Mouse (Mus musculus) kidney, embryonic 16.5 days (tissue): ENCODE results near the gene Fam214a. TPM values are rescaled to one million over a fixed set of nuclear protein-coding genes. Genes with fewer than 3 reads are reported as not detected.
A peak's percentile ranks its signal among the peaks of the same experiment; 100 is the strongest.

Experiments
- ATAC-seq: fragments of 200-750 bp; cut with Nextera tagmentation; 2 replicates; pipeline ENCODE4 v1.8.0; 2017; ENCODE audit warnings: moderate TSS enrichment; ENCODE audit not compliant: low FRiP score, low TSS enrichment
- H3K27ac ChIP-seq: fragments of 300-500 bp; sonication (generic); 2 replicates; pipeline ENCODE4 v1.5.1; 2014; ENCODE audit warnings: low read length
- H3K27me3 ChIP-seq: fragments of 300-500 bp; sonication (generic); 2 replicates; pipeline ENCODE4 v1.6.1; 2014; ENCODE audit warnings: low read length, control low read depth, mixed read lengths; ENCODE audit not compliant: insufficient read depth
- H3K36me3 ChIP-seq: fragments of 300-500 bp; sonication (generic); 2 replicates; pipeline ENCODE4 v1.6.1; 2014; ENCODE audit warnings: low read length, control low read depth, mixed read lengths; ENCODE audit not compliant: insufficient read depth
- H3K4me1 ChIP-seq: fragments of 300-500 bp; sonication (generic); 2 replicates; pipeline ENCODE4 v1.6.1; 2014; ENCODE audit warnings: low read length, control low read depth, mixed read lengths; ENCODE audit not compliant: insufficient read depth
- H3K4me2 ChIP-seq: fragments of 300-500 bp; sonication (generic); replicated peaks from 2 replicates; pipeline ENCODE4 v1.6.1; 2014; ENCODE audit warnings: low read depth, low read length
- H3K4me3 ChIP-seq: fragments of 300-500 bp; sonication (generic); 2 replicates; pipeline ENCODE4 v1.5.1; 2014; ENCODE audit warnings: mild to moderate bottlenecking, low read length
- H3K9ac ChIP-seq: fragments of 300-500 bp; sonication (generic); replicated peaks from 2 replicates; pipeline ENCODE4 v1.6.1; 2014; ENCODE audit warnings: low read length
- H3K9me3 ChIP-seq: fragments of 300-500 bp; sonication (generic); 2 replicates; pipeline ENCODE4 v1.6.1; 2016; ENCODE audit warnings: low read length, control low read depth
- WGBS: fragments of 180-500 bp; shearing (Covaris S2); extraction: QIAGEN DNeasy Blood & Tissue Kit; methylation state at CpG from one replicate; pipeline ENCODE4 v1.1.7; 2014; 5-methylcytosine and 5-hydroxymethylcytosine counted together
- polyA plus RNA-seq: library from polyadenylated mRNA; unstranded; fragments of >200 nt; fragmentation: Nextera tagmentation; extraction: Ambion mirVana; gene quantifications from 2 replicates; pipeline ENCODE4 v1.2.1, GENCODE M21; 2015

Gene Fam214a
- polyA plus RNA-seq: 13.1 and 13.6 TPM in 2 replicates

DNA sequence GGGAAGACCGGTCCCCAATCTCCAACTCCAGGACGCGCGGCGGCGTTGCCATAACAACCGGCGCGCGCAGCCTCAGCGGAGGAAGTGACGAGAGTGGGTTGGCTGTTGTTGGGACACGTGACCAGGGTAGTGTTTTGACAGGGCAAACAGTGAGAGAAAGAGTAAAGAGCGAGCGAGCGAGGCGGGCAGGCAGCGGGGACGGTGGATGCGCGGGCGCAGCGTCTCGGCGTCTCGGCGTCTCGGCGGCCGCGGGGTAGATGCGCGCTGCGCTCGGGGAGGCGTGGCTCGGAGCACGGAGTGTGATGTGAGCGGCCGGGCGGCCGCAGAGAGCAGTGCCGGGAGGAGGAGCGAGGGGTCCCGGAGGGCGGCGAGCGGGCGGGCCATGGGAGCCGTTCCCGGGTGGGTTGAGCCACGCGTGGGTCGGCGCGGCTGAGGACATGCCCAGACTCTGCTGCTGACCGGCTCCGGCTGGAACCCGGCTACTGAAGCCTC lies at the start of gene Fam214a:
Gene Fam214a, plus strand, starts transcription at position 129 of the 492 bp plus-strand sequence.
- Histone ChIP-seq H3K27me3 (no peaks in the 10 kb centered on the region), H3K9ac (peak within 1 kb of the TSS; percentile 85), H3K4me1 (peaks cover 16% of the 10 kb centered on the region), H3K27ac (peak within 1 kb of the TSS; percentile 95), H3K4me2 (peak within 1 kb of the TSS; percentile 84), H3K9me3 (no peaks in the 10 kb centered on the region), H3K4me3 (peak within 1 kb of the TSS; percentile 94), H3K36me3 (peaks cover 3% of the 10 kb centered on the region; the same call in 1 of the 2 replicates)
- WGBS: under 1% methylated on average over 46 of the region's 59 CpGs
- ATAC-seq: peak; percentile 98

DNA sequence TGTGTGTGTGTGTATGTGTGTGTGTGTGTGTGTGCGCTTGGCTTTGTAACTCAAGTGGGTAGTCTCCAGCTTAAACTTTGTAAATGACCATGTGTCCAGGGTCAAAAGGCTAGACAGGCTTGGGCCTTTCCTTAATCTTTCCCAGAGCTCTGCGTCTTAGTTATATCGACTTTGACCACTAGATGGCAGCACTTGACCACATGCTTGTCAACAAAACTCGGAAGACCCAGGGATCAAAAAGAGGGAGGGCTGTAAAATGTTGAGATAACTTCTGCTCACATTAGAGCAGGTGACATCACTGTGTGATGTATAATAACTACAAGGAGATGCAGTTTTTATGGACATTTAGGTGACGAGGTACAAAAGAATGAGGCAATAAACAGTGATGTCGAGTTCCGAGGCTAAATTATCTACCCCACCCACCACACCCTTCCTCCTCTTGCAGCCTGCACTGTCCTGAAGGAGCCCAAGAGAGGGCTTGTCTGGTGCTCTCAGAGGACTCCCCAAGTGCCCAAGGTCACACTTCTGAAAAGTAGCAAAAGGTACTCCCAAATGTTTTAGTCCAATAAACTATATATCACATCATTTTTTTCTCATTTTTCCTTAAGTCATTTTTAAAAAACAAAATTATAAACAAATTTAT lies 47.7 kb upstream of the Fam214a start:
- Histone ChIP-seq H3K4me2 (no peak overlapping the region), H3K27me3 (no peaks in the 10 kb centered on the region), H3K36me3 (no peaks in the 10 kb centered on the region), H3K4me1 (no peaks in the 10 kb centered on the region), H3K4me3 (no peak overlapping the region), H3K9me3 (no peaks in the 10 kb centered on the region), H3K9ac (no peak overlapping the region), H3K27ac (no peak overlapping the region)
- ATAC-seq: peak; percentile 46; the same call in 1 of the 2 replicates
- 4% methylated on average over 7 of the region's 7 CpGs for WGBS

DNA sequence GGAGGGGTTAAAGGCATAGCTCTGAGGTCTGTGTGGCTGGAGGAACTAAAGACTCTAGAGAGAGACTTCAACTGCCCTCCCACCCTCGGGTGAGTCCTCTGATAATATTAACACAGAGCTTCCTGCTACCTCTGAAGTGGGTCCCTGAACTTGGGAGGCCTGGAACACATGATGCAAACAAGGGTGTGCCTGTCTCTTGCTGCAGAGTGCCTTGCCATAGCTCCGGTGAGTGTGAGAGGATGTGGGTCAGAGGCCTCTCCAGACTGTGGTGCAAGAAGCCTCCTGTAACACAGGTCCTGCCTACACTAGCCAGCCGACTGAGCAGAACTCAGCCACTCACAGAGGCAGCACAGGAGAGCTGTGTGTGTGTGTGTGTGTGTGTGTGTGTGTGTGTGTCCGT lies 45.7 kb upstream of the Fam214a start:
- no peak overlapping the region for H3K4me2 ChIP-seq
- WGBS: 34% methylated on average over 4 of the region's 4 CpGs
- H3K4me3 ChIP-seq: no peak overlapping the region
- H3K36me3 ChIP-seq: no peaks in the 10 kb centered on the region
- ATAC-seq: no peak
- peaks cover 6% of the 10 kb centered on the region for H3K4me1 ChIP-seq
- H3K27me3 ChIP-seq: no peaks in the 10 kb centered on the region
- no peak overlapping the region for H3K9ac ChIP-seq
- H3K27ac ChIP-seq: no peak overlapping the region
- no peaks in the 10 kb centered on the region for H3K9me3 ChIP-seq

DNA sequence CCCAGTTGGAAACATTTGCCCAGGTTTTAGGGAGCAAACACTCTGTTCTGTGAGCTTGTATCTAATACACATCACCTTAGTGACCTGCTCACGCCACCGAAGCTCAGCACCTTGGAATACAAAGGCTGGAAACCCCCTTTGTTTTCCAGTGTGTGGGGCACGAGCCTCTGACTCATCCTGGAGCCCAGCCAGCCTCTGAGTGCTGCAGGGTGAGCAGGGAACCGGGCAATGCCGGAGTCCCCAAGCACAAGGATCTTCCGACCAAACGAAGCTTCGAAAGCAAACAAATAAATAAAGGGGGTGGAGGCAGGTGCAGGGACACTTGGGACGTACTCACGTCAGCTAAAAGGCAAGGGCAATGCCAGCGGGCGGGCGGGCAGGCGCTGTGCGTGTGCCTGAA lies 43.4 kb upstream of the Fam214a start:
- no peak overlapping the region for H3K4me2 ChIP-seq
- H3K36me3 ChIP-seq: no peaks in the 10 kb centered on the region
- ATAC-seq: no peak
- H3K9me3 ChIP-seq: no peaks in the 10 kb centered on the region
- H3K27ac ChIP-seq: no peak overlapping the region
- no peaks in the 10 kb centered on the region for H3K27me3 ChIP-seq
- H3K4me3 ChIP-seq: no peak overlapping the region
- H3K4me1 ChIP-seq: peaks cover 17% of the 10 kb centered on the region
- no peak overlapping the region for H3K9ac ChIP-seq
- WGBS: 75% methylated on average over 15 of the region's 15 CpGs

DNA sequence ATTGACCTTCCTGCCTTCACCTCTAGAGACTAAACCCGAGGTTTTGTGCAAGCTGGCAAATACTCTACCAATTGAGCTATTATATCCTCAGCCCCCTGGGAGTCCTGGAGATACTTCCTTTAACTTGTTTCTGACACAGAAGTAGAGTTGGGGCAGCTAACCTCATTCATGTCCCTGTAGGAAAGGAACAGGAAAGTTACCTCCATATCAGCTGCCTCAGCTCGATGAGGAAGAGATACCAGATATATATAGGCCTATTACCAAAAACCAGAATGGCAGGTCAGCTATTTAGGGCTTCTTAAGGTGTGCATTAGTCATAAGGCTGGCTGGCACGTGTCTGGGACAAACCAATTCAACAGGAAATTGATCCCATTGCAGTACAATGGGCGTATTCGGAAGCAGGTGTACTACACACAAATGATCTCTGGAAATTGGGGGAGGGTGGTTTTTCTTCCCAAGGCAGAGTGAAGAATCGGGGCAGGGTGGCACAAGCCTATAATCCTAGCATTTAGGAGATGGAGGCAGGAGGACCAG lies 42.4 kb upstream of the Fam214a start:
- Histone ChIP-seq H3K4me1 (peaks cover 17% of the 10 kb centered on the region), H3K36me3 (no peaks in the 10 kb centered on the region), H3K9me3 (no peaks in the 10 kb centered on the region), H3K27me3 (no peaks in the 10 kb centered on the region), H3K27ac (no peak overlapping the region), H3K9ac (no peak overlapping the region), H3K4me2 (no peak overlapping the region), H3K4me3 (no peak overlapping the region)
- ATAC-seq: no peak
- 86% methylated on average over 6 of the region's 6 CpGs for WGBS

DNA sequence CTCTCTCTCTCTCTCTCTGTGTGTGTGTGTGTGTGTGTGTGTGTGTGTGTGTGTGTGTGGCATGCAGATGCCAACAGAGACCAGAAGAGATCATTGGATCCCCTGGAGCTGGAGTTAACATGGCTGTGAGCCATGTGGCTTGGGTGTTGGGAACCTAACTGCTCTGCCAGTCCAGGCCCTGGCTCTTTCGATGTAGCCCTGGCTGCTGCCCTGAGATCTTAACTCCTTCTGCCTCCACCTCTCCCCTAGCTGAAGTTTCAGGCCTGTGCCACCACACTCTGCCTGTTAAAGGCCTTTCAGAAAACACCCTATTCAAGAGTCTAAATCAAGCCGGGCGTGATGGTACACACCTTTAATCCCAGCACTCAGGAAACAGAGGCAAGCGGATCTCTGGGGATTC lies 41.3 kb upstream of the Fam214a start:
- Histone ChIP-seq H3K9me3 (no peaks in the 10 kb centered on the region), H3K9ac (no peak overlapping the region), H3K4me3 (no peak overlapping the region), H3K27me3 (no peaks in the 10 kb centered on the region), H3K4me1 (peaks cover 20% of the 10 kb centered on the region), H3K4me2 (no peak overlapping the region), H3K36me3 (no peaks in the 10 kb centered on the region), H3K27ac (peak overlapping the region; percentile 71)
- 46% methylated on average over 4 of the region's 4 CpGs for WGBS
- no peak for ATAC-seq

DNA sequence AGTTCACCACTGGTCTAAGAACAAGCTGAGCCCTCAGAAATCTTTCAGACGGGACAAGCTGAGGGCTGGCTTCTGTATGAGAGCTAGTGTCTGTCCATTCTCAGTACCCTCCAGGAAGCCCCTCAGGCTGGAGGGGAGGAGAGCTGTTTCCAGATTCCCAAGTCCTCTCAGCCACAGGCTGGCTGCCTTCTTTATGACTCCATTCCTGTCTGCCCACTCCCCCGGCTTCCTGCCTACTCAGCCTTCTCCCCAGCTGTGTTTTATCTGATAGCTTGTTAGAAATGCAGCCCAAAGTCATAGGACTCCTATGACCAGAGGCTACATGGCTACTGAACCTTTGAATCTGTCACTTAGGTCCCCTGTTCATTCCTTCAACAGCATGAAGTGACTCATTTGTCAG lies 40.8 kb upstream of the Fam214a start:
- H3K4me1 ChIP-seq: peaks cover 20% of the 10 kb centered on the region
- no peaks in the 10 kb centered on the region for H3K27me3 ChIP-seq
- no peak overlapping the region for H3K9ac ChIP-seq
- 8% methylated on average over 2 of the region's 2 CpGs for WGBS
- H3K4me3 ChIP-seq: no peak overlapping the region
- no peaks in the 10 kb centered on the region for H3K9me3 ChIP-seq
- peak overlapping the region; percentile 71 for H3K27ac ChIP-seq
- ATAC-seq: peak; percentile 77
- H3K36me3 ChIP-seq: no peaks in the 10 kb centered on the region
- H3K4me2 ChIP-seq: no peak overlapping the region

DNA sequence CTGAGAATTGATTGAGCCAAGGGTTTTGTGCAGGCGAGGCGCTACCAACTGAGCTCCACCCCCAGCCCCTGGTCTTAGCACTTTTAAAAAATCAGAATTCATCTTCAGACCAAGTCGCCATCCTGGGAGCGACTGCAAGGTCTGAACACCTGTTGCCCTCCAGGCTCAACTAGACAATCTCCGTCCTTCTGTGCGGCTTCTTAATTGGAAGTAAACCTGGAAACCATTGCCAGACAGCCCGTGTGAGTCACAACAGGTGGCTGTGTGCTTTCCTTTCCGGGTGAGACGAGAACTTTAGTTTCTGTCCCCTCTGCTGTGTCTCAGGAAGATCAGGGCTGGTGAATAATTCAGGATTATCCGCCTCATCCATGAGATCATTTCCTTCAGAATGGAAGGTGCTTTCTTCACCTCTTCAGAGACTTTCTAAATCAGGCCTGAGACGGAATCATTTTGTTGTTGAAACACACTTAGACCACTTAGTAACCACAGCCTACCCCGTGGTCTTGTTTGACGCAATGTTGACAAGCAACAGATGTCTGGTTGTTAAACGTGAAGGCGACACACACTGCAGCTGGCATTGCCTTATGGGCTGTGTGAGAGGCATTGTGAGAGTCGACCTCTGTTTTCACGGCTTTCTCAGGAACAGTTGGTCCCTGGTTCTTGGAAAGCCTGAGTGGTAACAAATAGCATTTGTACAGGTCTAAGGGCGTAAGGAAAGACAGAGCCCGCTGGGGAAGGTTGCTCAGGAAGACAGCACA lies 39.9 kb upstream of the Fam214a start:
- no peak overlapping the region for H3K4me3 ChIP-seq
- no peaks in the 10 kb centered on the region for H3K36me3 ChIP-seq
- ATAC-seq: no peak
- no peaks in the 10 kb centered on the region for H3K27me3 ChIP-seq
- no peak overlapping the region for H3K27ac ChIP-seq
- no peak overlapping the region for H3K4me2 ChIP-seq
- WGBS: 61% methylated on average over 19 of the region's 19 CpGs
- H3K4me1 ChIP-seq: peaks cover 20% of the 10 kb centered on the region
- H3K9me3 ChIP-seq: peaks cover 6% of the 10 kb centered on the region
- no peak overlapping the region for H3K9ac ChIP-seq

DNA sequence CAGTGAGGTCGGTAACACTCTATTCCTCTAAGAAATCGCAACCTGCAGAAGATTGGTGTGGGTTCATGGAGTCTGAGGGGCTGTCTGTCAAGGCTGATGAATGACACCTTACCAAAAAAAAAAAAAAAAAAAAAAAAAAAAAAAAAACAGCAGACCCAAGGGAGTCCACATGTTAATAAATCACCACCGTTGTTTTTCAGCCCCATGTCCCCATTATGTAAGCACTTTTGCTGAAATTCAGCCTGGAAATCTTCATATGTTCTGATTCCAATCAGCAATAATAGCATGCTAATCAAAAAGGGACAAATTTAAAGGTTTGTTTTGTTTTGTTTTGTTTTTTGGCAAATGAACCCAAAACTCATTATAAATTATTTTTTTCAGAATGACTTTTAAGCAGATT lies 37.1 kb upstream of the Fam214a start:
- Histone ChIP-seq H3K4me1 (peaks cover 20% of the 10 kb centered on the region), H3K27ac (no peak overlapping the region), H3K27me3 (no peaks in the 10 kb centered on the region), H3K4me2 (no peak overlapping the region), H3K4me3 (no peak overlapping the region), H3K36me3 (no peaks in the 10 kb centered on the region), H3K9me3 (peaks cover 6% of the 10 kb centered on the region), H3K9ac (no peak overlapping the region)
- 75% methylated on average over 3 of the region's 3 CpGs for WGBS
- ATAC-seq: no peak

DNA sequence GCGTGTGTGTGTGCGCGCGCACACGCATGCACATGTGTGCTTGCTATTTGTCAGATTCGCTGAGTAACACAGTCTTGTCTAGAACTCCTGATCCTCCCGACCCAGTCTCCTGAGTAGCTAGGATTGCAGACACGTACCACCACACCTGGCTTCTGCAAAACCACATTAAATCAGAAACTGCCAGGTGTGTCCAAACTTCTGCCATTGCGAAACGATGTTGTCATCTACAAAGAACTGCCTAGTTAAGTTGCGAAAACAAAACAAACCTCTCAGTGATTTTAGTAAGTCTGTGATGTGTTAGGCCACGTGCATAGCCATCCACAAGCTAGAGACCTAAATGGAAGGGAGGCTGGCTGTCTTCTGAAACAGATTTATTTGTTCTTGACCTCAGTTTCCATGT lies 32.2 kb upstream of the Fam214a start:
- no peak overlapping the region for H3K9ac ChIP-seq
- H3K4me3 ChIP-seq: no peak overlapping the region
- H3K27ac ChIP-seq: no peak overlapping the region
- no peaks in the 10 kb centered on the region for H3K36me3 ChIP-seq
- no peak for ATAC-seq
- H3K4me1 ChIP-seq: peaks cover 14% of the 10 kb centered on the region; the same call in 1 of the 2 replicates
- 85% methylated on average over 12 of the region's 12 CpGs for WGBS
- H3K4me2 ChIP-seq: no peak overlapping the region
- H3K27me3 ChIP-seq: no peaks in the 10 kb centered on the region
- peaks cover 6% of the 10 kb centered on the region for H3K9me3 ChIP-seq
